Mouse (Mus musculus) embryonic stem cell, embryonic (primary cell): ENCODE data around the gene Dok5.

Experiments
- CTCF ChIA-PET, 4 experiments: fragments of 300-600 bp in 2 of 4; fragments of 350-600 bp in 2 of 4; sonication (Branson Sonifier 250); formaldehyde crosslinking; loops; one replicate each; lab custom pipeline; 2022; ENCODE audit warnings: inconsistent platforms in 2 of 4; lab: Charles Lee
- POLR2A ChIA-PET, 4 experiments: fragments of 300-600 bp in 2 of 4; fragments of 350-600 bp in 2 of 4; sonication (Branson Sonifier 250); formaldehyde crosslinking; loops; one replicate each; lab custom pipeline; 2022; ENCODE audit warnings: antibody characterized with exemption in 4 of 4, inconsistent platforms in 1 of 4; lab: Charles Lee

Dok5 gene

DNA sequence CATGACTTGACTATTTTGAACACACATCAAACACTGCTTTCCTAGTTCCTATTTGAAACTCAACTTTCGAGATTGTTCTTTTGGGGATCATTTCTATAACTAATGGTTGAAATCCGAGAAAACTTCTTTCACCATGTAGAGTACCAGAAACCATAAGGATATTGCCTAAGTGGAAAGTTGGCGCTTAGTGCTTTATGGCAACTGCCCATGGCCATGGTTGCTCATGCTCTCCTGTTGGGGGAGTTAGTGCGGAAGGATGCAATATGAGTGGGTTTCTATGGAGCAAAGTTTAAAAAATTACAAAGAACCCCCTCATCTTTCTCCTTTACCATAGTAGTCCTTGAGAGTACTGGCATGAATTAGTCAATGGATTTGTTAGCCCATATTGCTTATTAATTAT is 192.5 kb downstream of the Dok5 start:
- CTCF ChIA-PET: no interaction called here

GRCm38 (mm10) chr2:170926237-170926636 is 194.6 kb downstream of the Dok5 start:
- ChIA-PET POLR2A (interaction anchor here in 1 of 4 experiments (0.6 kb wide), 1 partner anchor 16 kb away, joined by 3 read pairs; no protein-coding TSS in a partner anchor), CTCF (no interaction called here)

More for the DNA sequence above, 192.5 kb downstream of the Dok5 start:
- POLR2A ChIA-PET: no interaction called here
